9 mouse cellular contexts compared by ENCODE assay signal in genomic region chr1:120468891-120469290, GRCm38 (mm10). TPM values are rescaled to one million over a fixed set of nuclear protein-coding genes. Genes with fewer than 3 reads are reported as not detected.
DNase-seq lines count a peak whose midpoint lies in the region; ATAC-seq lines count a peak whose summit lies in the region.
"Had no signal": no experiment of that assay in that cellular context is flagged by ENCODE, and none has a peak within 500 bp of the region (broad histone marks: within the 10 kb centered on the region; RNA-seq: fewer than 3 reads in every experiment).

No protein-coding gene starts in this region.

- no peaks in the 10 kb centered on the region for H3K9me3 ChIP-seq in heart, embryonic 12.5 days (replicated peaks)
- no peaks in the 10 kb centered on the region for H3K9me3 ChIP-seq in embryonic facial prominence, embryonic 10.5 days
- H3K9me3 ChIP-seq in hindbrain, embryonic 11.5 days (ENCODE audit: control insufficient read depth, low read length): no peaks in the 10 kb centered on the region
- H3K9me3 ChIP-seq in midbrain, embryonic 13.5 days: no peaks in the 10 kb centered on the region
- H3K9me3 ChIP-seq: limb, embryonic 15.5 days had no signal

- peaks cover 30% of the 10 kb centered on the region for H3K27me3 ChIP-seq in heart, embryonic 12.5 days (replicated peaks)
- H3K27me3 ChIP-seq in embryonic facial prominence, embryonic 10.5 days (replicated peaks; ENCODE audit: low read depth, poor library complexity, severe bottlenecking): no peaks in the 10 kb centered on the region
- H3K27me3 ChIP-seq in hindbrain, embryonic 11.5 days (ENCODE audit: control insufficient read depth, insufficient read depth, low read length): no peaks in the 10 kb centered on the region
- no peaks in the 10 kb centered on the region for H3K27me3 ChIP-seq in midbrain, embryonic 13.5 days
- H3K27me3 ChIP-seq: limb, embryonic 15.5 days had no signal

- H3K27ac ChIP-seq in heart, embryonic 12.5 days (ENCODE audit: poor library complexity, severe bottlenecking): no peak overlapping the region
- no peak overlapping the region for H3K27ac ChIP-seq in embryonic facial prominence, embryonic 10.5 days (replicated peaks)
- no peak overlapping the region for H3K27ac ChIP-seq in hindbrain, embryonic 11.5 days (ENCODE audit: low read depth, low read length)
- no peak overlapping the region for H3K27ac ChIP-seq in midbrain, embryonic 13.5 days
- H3K27ac ChIP-seq: limb, embryonic 15.5 days had no signal

- no peaks in the 10 kb centered on the region for H3K36me3 ChIP-seq in heart, embryonic 12.5 days
- no peaks in the 10 kb centered on the region for H3K36me3 ChIP-seq in embryonic facial prominence, embryonic 10.5 days (replicated peaks)
- no peaks in the 10 kb centered on the region for H3K36me3 ChIP-seq in hindbrain, embryonic 11.5 days (ENCODE audit: control insufficient read depth, insufficient read depth, low read length)
- H3K36me3 ChIP-seq in midbrain, embryonic 13.5 days: no peaks in the 10 kb centered on the region
- H3K36me3 ChIP-seq: limb, embryonic 15.5 days had no signal

- no peak overlapping the region for H3K4me3 ChIP-seq in heart, embryonic 12.5 days
- no peak overlapping the region for H3K4me3 ChIP-seq in embryonic facial prominence, embryonic 10.5 days
- no peak overlapping the region for H3K4me3 ChIP-seq in hindbrain, embryonic 11.5 days (ENCODE audit: low read depth, low read length)
- no peak overlapping the region for H3K4me3 ChIP-seq in midbrain, embryonic 13.5 days (replicated peaks)
- H3K4me3 ChIP-seq: limb, embryonic 15.5 days had no signal

- peak; percentile 11 to 37 for DNase-seq in heart, adult 18-20 months
- DNase-seq in Muller cell, postnatal 12 days (ENCODE audit: inconsistent ontology term): peak; percentile 36
- DNase-seq in embryonic facial prominence, embryonic 10.5 days (ENCODE audit: low spot score): peak; percentile 79
- DNase-seq in hindbrain, embryonic 11.5 days (ENCODE audit: low spot score): peak; percentile 83
- peak; percentile 5 to 8 for DNase-seq in left cerebral cortex, adult 8-10 months (ENCODE audit: low spot score in 2 of 2)
- DNase-seq in thymus, postnatal 0 days (ENCODE audit: low spot score): peak; percentile 53

- H3K9ac ChIP-seq in heart, embryonic 12.5 days: no peak overlapping the region
- H3K9ac ChIP-seq in hindbrain, embryonic 11.5 days (ENCODE audit: low read depth, low read length): no peak overlapping the region
- H3K9ac ChIP-seq in midbrain, embryonic 13.5 days (replicated peaks): no peak overlapping the region
- H3K9ac ChIP-seq: limb, embryonic 15.5 days had no signal

- 12% methylated on average over 15 of the region's 15 CpGs for WGBS in heart, embryonic 12.5 days
- 18% methylated on average over 15 of the region's 15 CpGs for WGBS in embryonic facial prominence, embryonic 10.5 days
- WGBS in hindbrain, embryonic 11.5 days: 11% methylated on average over 15 of the region's 15 CpGs
- 18% methylated on average over 15 of the region's 15 CpGs for WGBS in midbrain, embryonic 13.5 days

- no peak overlapping the region for H3K4me2 ChIP-seq in heart, embryonic 12.5 days
- H3K4me2 ChIP-seq in hindbrain, embryonic 11.5 days (replicated peaks; ENCODE audit: low read depth, low read length): no peak overlapping the region
- no peak overlapping the region for H3K4me2 ChIP-seq in midbrain, embryonic 13.5 days (replicated peaks)
- H3K4me2 ChIP-seq: limb, embryonic 15.5 days had no signal

- no peak for ATAC-seq in heart, embryonic 12.5 days (ENCODE audit: insufficient number of reproducible peaks, low FRiP score)
- ATAC-seq in hindbrain, embryonic 11.5 days (ENCODE audit: low FRiP score): peak; percentile 61; the same call in 1 of the 2 replicates
- ATAC-seq in midbrain, embryonic 13.5 days: peak; percentile 34; the same call in 1 of the 2 replicates

- no peaks in the 10 kb centered on the region for H3K4me1 ChIP-seq in heart, embryonic 12.5 days (replicated peaks)
- peaks cover 9% of the 10 kb centered on the region for H3K4me1 ChIP-seq in embryonic facial prominence, embryonic 10.5 days
- 0 out of 2 replicates have a peak, but pooled peaks cover 3% of the 10 kb centered on the region for H3K4me1 ChIP-seq in hindbrain, embryonic 11.5 days (replicated peaks; ENCODE audit: control insufficient read depth, insufficient read depth, low read length)
- no peaks in the 10 kb centered on the region for H3K4me1 ChIP-seq in midbrain, embryonic 13.5 days (replicated peaks)

RNA-seq across cellular contexts. Expression of gene Marco, which starts 35.9 kb away (rescaled TPM):
- total RNA-seq in heart, adult 18-20 months (2021): 1 to 10 TPM in 1 of 2 experiments, under 1 TPM in 1; 0.12 to 7.2 TPM
- polyA plus RNA-seq in heart, embryonic 12.5 days (2016; fragmentation: Nextera tagmentation; extraction: Ambion mirVana): not detected in 2 replicates
- not detected in 2 replicates for polyA plus RNA-seq in embryonic facial prominence, embryonic 10.5 days (2016; fragmentation: Nextera tagmentation; extraction: Ambion mirVana)
- polyA plus RNA-seq in hindbrain, embryonic 11.5 days (2014; fragmentation: Nextera tagmentation; extraction: Ambion mirVana): 0.17 and 0.37 TPM in 2 replicates
- total RNA-seq in left cerebral cortex, adult 8-10 months (2022): not detected
- polyA plus RNA-seq in midbrain, embryonic 13.5 days (2015; fragmentation: Nextera tagmentation; extraction: Ambion mirVana): 0.52 TPM in 1 of 2 replicates, not detected in the other
- 0.38 and 0.63 TPM in 2 replicates for polyA plus RNA-seq in thymus, postnatal 0 days (2015; fragmentation: Nextera tagmentation; extraction: Ambion mirVana)

Comparison
In these comparisons a context has a peak if more than half of its experiments do, and no peak if none do; other contexts are left out.
1. DNase-seq: peak in every context shown above with its lines; median percentile 83 in hindbrain, embryonic 11.5 days; 79 in embryonic facial prominence, embryonic 10.5 days; 53 in thymus, postnatal 0 days; 36 in Muller cell, postnatal 12 days; 24 in heart, adult 18-20 months; 6 in left cerebral cortex, adult 8-10 months.